Mouse (Mus musculus): ENCODE data around the gene Fbxo21. TPM values are rescaled to one million over a fixed set of nuclear protein-coding genes. Genes with fewer than 3 reads are reported as not detected.

The Fbxo21 gene
- total and polyA plus RNA-seq, 3 experiments: 10.7 to 19.3 (median 13.7) TPM

- no peaks in the 10 kb centered on the region for H3K79me2 ChIP-seq (replicated peaks; ENCODE audit: control insufficient read depth, extremely low read depth, insufficient read depth, poor library complexity, severe bottlenecking)
- in situ Hi-C loops (cut with MboI; ENCODE audit: low pct_ligation_motif_present, low pct_unique_long_range_greater_than_20kb, low sequenced_read_pairs) (no loop called here), dilution Hi-C loops (cut with MboI; ENCODE audit: extremely low pct_ligation_motif_present, extremely low pct_unique_long_range_greater_than_20kb, low sequenced_read_pairs) (no loop called here)
- H3K4me1 ChIP-seq (ENCODE audit: control insufficient read depth in 1 of 2, insufficient read depth in 2 of 2): peaks cover 13 to 41% of the 10 kb centered on the region in 2 experiments
- H3K4me3 ChIP-seq (replicated peaks in 1 of 3; ENCODE audit: low read depth in 2 of 3, low read length in 2 of 3, poor library complexity in 1 of 3): no peak overlapping the region
- DNase-seq (ENCODE audit: extremely low read depth): no peak
- H3K9me3 ChIP-seq (replicated peaks; ENCODE audit: low read length): peaks cover 10% of the 10 kb centered on the region
- no peak for TF ChIP-seq TBP (conservative IDR thresholded peaks at IDR 0.05; ENCODE audit: low read depth, low read length)
- H3K27me3 ChIP-seq (replicated peaks): no peaks in the 10 kb centered on the region
- no peaks in the 10 kb centered on the region for H3K36me3 ChIP-seq (replicated peaks in 1 of 2; ENCODE audit: control insufficient read depth in 1 of 2, insufficient read depth in 1 of 2, low read length in 1 of 2)
- H3K9ac ChIP-seq (ENCODE audit: insufficient read depth, low read depth): no peak overlapping the region
- no peak overlapping the region for H3K27ac ChIP-seq (ENCODE audit: insufficient read depth, low read depth)
- H3K4me2 ChIP-seq (ENCODE audit: insufficient read depth, low read depth, poor library complexity, severe bottlenecking): no peak overlapping the region
Observed at GRCm38 (mm10) chr5:118034632-118035031, 58.1 kb downstream of the Fbxo21 start.

- no peak overlapping the region for H3K4me3 ChIP-seq (replicated peaks in 1 of 3; ENCODE audit: low read depth in 2 of 3, low read length in 2 of 3, poor library complexity in 1 of 3)
- DNase-seq (ENCODE audit: extremely low read depth): no peak
- no peaks in the 10 kb centered on the region for H3K27me3 ChIP-seq (replicated peaks)
- peaks cover 8 to 32% of the 10 kb centered on the region in 2 experiments for H3K4me1 ChIP-seq (ENCODE audit: control insufficient read depth in 1 of 2, insufficient read depth in 2 of 2)
- no peaks in the 10 kb centered on the region for H3K36me3 ChIP-seq (replicated peaks in 1 of 2; ENCODE audit: control insufficient read depth in 1 of 2, insufficient read depth in 1 of 2, low read length in 1 of 2)
- in situ Hi-C loops (cut with MboI; ENCODE audit: low pct_ligation_motif_present, low pct_unique_long_range_greater_than_20kb, low sequenced_read_pairs): no loop called here
- H3K27ac ChIP-seq (ENCODE audit: insufficient read depth, low read depth): no peak overlapping the region
- dilution Hi-C loops (cut with MboI; ENCODE audit: extremely low pct_ligation_motif_present, extremely low pct_unique_long_range_greater_than_20kb, low sequenced_read_pairs): no loop called here
- no peak for TF ChIP-seq JUN (IDR thresholded peaks at IDR 0.05; ENCODE audit: insufficient read depth, low read depth, low read length)
- TF ChIP-seq CHD2 (IDR thresholded peaks at IDR 0.05; ENCODE audit: low read length): no peak
- no peak for TF ChIP-seq RCOR1 (conservative IDR thresholded peaks at IDR 0.05; ENCODE audit: low read depth, low read length)
- TF ChIP-seq JUND (conservative IDR thresholded peaks at IDR 0.05; ENCODE audit: low read depth, low read length): no peak
- TF ChIP-seq UBTF (IDR thresholded peaks at IDR 0.05; ENCODE audit: low read depth, low read length): no peak
- TF ChIP-seq POLR2AphosphoS2 (IDR thresholded peaks at IDR 0.05; ENCODE audit: low read depth, low read length): no peak
- TF ChIP-seq MXI1 (IDR thresholded peaks at IDR 0.05; ENCODE audit: low read depth, low read length): no peak
- no peak for TF ChIP-seq GABPA (IDR thresholded peaks at IDR 0.05; ENCODE audit: insufficient replicate concordance, low read depth, low read length)
- TF ChIP-seq NELFE (IDR thresholded peaks at IDR 0.05; ENCODE audit: low read depth, low read length): no peak
- TF ChIP-seq CHD1 (IDR thresholded peaks at IDR 0.05; ENCODE audit: low read depth, low read length): no peak
- H3K4me2 ChIP-seq (ENCODE audit: insufficient read depth, low read depth, poor library complexity, severe bottlenecking): no peak overlapping the region
- no peak overlapping the region for H3K9ac ChIP-seq (ENCODE audit: insufficient read depth, low read depth)
- no peaks in the 10 kb centered on the region for H3K79me2 ChIP-seq (replicated peaks; ENCODE audit: control insufficient read depth, extremely low read depth, insufficient read depth, poor library complexity, severe bottlenecking)
- peaks cover 10% of the 10 kb centered on the region for H3K9me3 ChIP-seq (replicated peaks; ENCODE audit: low read length)
Observed at GRCm38 (mm10) chr5:118035786-118036185, 59.3 kb downstream of the Fbxo21 start.

DNA sequence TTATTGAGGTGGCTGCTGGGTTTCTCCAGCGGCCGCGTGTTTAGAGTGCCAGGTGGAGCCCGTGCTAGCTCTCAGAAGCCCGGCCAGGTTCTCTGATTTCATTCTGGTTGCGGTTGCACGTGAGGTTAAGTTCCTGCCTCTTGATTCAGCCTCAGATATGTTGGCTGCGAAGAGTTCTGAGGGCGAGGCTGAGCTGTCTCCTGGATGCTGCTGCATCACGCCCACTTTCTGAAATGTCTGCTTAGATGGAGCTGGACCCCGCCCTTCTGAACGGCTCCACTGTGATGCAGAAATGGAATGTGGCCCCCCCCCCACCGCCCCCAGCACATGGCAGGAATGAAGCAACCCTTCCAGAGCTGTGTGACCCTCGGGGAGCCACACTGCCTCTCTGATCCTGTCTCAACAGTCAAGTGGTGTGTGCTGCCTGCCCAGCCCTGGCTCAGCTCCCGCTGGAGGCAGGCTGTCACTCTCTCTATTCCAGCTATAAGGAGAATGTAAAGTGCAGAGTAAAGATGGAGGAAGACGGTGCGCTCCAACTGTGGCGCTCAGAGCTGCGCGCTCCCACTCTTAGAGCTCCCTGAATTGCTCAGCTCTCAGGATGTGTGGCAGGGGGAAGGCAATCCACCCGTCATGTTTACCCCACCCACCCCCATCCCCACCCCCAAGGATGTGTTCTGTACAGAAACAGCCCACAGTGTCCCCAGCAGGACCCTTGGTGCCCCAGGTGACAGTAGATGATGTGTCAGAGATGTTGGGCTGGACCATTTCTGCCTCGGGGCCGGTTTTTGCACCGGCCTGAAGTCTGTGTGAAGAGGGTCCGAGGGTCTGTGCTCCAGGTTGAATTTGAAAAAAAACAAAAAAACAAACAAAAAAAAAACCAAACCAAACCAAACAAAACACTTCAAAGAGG lies 60.6 kb downstream of the Fbxo21 start:
- dilution Hi-C loops (cut with MboI; ENCODE audit: extremely low pct_ligation_motif_present, extremely low pct_unique_long_range_greater_than_20kb, low sequenced_read_pairs) (no loop called here), in situ Hi-C loops (cut with MboI; ENCODE audit: low pct_ligation_motif_present, low pct_unique_long_range_greater_than_20kb, low sequenced_read_pairs) (no loop called here)
- TF ChIP-seq ZKSCAN1 (IDR thresholded peaks at IDR 0.05; ENCODE audit: borderline replicate concordance, low read depth, low read length) (no peak), SMC3 (IDR thresholded peaks at IDR 0.05; ENCODE audit: low read depth, low read length) (no peak), KAT2A (IDR thresholded peaks at IDR 0.05; ENCODE audit: insufficient replicate concordance, low read length) (no peak), NRF1 (IDR thresholded peaks at IDR 0.05; ENCODE audit: low read depth, low read length) (no peak), PAX5 (IDR thresholded peaks at IDR 0.05; ENCODE audit: low read length) (no peak), ETS1 (conservative IDR thresholded peaks at IDR 0.05; ENCODE audit: low read depth, low read length) (no peak), GABPA (IDR thresholded peaks at IDR 0.05; ENCODE audit: insufficient replicate concordance, low read depth, low read length) (no peak), ZC3H11A (IDR thresholded peaks at IDR 0.05; ENCODE audit: low read depth, low read length) (no peak), POLR2A (IDR thresholded peaks at IDR 0.05; ENCODE audit: low read depth, low read length) (no peak)
- H3K27me3 ChIP-seq (replicated peaks): no peaks in the 10 kb centered on the region
- no peak overlapping the region for H3K27ac ChIP-seq (ENCODE audit: insufficient read depth, low read depth)
- H3K9me3 ChIP-seq (replicated peaks; ENCODE audit: low read length): peaks cover 14% of the 10 kb centered on the region
- H3K4me3 ChIP-seq (replicated peaks in 1 of 3; ENCODE audit: low read depth in 2 of 3, low read length in 2 of 3, poor library complexity in 1 of 3): no peak overlapping the region
- no peaks in the 10 kb centered on the region for H3K36me3 ChIP-seq (replicated peaks in 1 of 2; ENCODE audit: control insufficient read depth in 1 of 2, insufficient read depth in 1 of 2, low read length in 1 of 2)
- H3K9ac ChIP-seq (ENCODE audit: insufficient read depth, low read depth): no peak overlapping the region
- H3K4me2 ChIP-seq (ENCODE audit: insufficient read depth, low read depth, poor library complexity, severe bottlenecking): no peak overlapping the region
- no peaks in the 10 kb centered on the region for H3K79me2 ChIP-seq (replicated peaks; ENCODE audit: control insufficient read depth, extremely low read depth, insufficient read depth, poor library complexity, severe bottlenecking)
- peak; percentile 5 for DNase-seq (ENCODE audit: extremely low read depth)
- H3K4me1 ChIP-seq (ENCODE audit: control insufficient read depth in 1 of 2, insufficient read depth in 2 of 2): peaks cover 8 to 32% of the 10 kb centered on the region in 2 experiments

All from CH12.LX (cell line).